Mouse (Mus musculus): ENCODE results near the gene Exosc5. TPM values are rescaled to one million over a fixed set of nuclear protein-coding genes. Genes with fewer than 3 reads are reported as not detected.

Exosc5 gene
- polyA plus RNA-seq, 1 experiment from 2014 or later: 40.4 TPM

DNA sequence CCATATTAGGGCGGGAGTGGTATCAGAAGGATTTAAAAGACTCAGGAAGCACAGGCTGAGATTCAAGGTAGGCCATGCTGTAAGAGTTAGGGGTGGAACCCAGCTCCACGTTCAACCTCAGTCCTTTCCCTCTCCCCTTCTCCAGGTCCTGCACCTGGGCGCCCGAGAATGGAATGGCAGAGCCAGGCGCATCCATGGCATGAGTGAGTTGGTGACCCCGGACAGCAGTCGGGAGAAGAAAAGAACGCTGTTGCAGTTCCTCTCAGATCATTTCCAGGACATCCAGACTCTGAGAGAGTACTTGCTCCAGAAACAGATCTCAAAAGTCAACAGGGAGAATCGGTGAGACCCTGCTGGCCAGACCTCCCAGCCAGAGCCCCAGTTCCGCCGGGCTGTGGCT lies 38.2 kb upstream of the Exosc5 start:
- peaks cover 49% of the 10 kb centered on the region for H3K36me3 ChIP-seq
- no peak overlapping the region for H3K9ac ChIP-seq
- no peak for ATAC-seq (ENCODE audit: extremely low read depth, insufficient number of reproducible peaks, low FRiP score, low TSS enrichment)
- no peak overlapping the region for H3K4me2 ChIP-seq
- WGBS: 86% methylated on average over 11 of the region's 11 CpGs
- H3K27me3 ChIP-seq (replicated peaks): 0 out of 2 replicates have a peak, but pooled peaks cover 10% of the 10 kb centered on the region
- H3K4me1 ChIP-seq: peaks cover 33% of the 10 kb centered on the region
- H3K27ac ChIP-seq (replicated peaks): no peak overlapping the region
- H3K4me3 ChIP-seq: no peak overlapping the region
- no peaks in the 10 kb centered on the region for H3K9me3 ChIP-seq

DNA sequence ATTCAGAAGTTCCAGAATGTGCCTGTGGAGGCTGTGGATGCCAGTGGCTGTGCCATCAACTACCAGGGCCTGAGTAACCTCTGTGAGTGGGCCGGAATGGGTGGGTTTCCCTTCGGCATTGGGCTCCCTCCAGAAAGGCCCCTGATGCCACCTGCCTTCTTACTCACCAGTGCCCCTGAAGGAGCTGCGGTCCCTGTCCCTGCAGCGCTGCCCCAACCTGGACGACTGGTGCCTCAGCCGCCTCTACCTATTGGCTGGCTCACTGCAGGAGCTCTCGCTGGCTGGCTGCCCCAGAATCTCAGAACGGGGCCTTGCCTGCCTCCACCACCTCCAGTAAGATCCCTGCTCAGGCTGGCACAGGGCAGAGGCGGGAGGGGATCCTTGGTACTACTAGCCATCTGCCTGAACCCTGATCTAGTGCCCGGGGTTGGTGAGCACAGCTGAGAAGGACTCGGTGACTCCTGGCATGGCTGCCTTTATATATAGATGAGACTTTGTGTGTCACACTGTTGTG lies 35.0 kb upstream of the Exosc5 start:
- peaks cover 50% of the 10 kb centered on the region for H3K36me3 ChIP-seq
- H3K4me3 ChIP-seq: no peak overlapping the region
- 0 out of 2 replicates have a peak, but pooled peaks cover 7% of the 10 kb centered on the region for H3K27me3 ChIP-seq (replicated peaks)
- ATAC-seq (ENCODE audit: extremely low read depth, insufficient number of reproducible peaks, low FRiP score, low TSS enrichment): no peak
- peaks cover 60% of the 10 kb centered on the region for H3K4me1 ChIP-seq
- H3K27ac ChIP-seq (replicated peaks): peak overlapping the region; percentile 61; the same call in 1 of the 2 replicates
- 76% methylated on average over 11 of the region's 11 CpGs for WGBS
- H3K9me3 ChIP-seq: no peaks in the 10 kb centered on the region
- no peak overlapping the region for H3K4me2 ChIP-seq
- H3K9ac ChIP-seq: no peak overlapping the region

DNA sequence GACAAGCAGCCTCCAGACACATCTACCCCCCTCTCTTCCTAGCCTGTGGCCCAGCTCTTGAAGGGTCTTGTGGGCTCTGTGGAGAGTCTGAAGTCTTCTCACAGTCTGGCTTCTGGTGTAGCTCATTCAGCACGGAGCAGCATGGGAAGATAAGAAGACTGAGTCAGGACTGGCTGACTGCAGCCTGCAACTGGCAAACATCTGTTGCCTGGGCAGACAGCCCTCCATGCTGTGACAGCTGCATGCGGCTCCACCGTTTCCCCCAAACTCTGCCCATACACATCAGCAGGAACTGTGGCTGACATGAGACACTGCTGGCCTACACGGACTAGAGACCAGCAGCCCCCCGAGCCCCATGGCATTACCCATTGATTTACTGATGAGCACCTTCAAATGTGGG lies 34.1 kb upstream of the Exosc5 start:
- 44% methylated on average over 5 of the region's 5 CpGs for WGBS
- Histone ChIP-seq H3K4me1 (peaks cover 58% of the 10 kb centered on the region), H3K27me3 (replicated peaks) (0 out of 2 replicates have a peak, but pooled peaks cover 8% of the 10 kb centered on the region), H3K4me2 (no peak overlapping the region), H3K4me3 (no peak overlapping the region), H3K27ac (replicated peaks) (peak overlapping the region; percentile 61), H3K9ac (no peak overlapping the region), H3K9me3 (no peaks in the 10 kb centered on the region), H3K36me3 (peaks cover 56% of the 10 kb centered on the region)
- ATAC-seq (ENCODE audit: extremely low read depth, insufficient number of reproducible peaks, low FRiP score, low TSS enrichment): no peak

DNA sequence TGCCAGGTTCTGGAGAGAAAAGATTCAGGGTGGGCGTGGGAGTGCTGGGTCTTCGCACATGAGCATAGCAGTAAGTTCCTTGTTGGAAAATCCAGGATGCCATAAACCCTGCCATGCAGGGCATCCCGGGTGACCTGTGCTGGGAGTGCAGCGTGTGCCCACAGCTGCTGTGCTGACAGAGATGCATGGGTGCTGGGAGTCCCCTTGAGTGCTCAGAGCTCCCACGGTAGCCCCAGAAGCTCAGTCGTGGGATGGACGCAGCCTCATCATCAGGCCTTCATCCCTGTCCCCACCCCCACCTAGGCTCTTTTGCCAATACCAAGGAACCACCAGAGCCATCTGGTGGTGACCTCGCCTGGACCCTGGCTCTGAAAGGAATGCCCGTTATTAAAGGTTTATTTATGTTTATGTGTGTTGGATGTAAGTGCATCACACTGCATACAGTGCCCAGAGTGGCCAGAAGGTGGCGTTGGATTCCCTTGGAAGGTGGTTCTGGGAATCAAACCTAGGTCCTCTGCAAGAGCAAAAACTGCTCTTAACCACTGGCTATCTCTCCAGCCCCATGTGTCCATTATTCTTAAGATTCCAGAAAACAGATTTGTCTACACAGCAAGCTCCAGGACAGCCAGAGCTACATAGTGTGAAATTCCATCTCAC lies 33.2 kb upstream of the Exosc5 start:
- 74% methylated on average over 10 of the region's 10 CpGs for whole genome bisulfite sequencing
- no peak overlapping the region for H3K4me3 ChIP-seq
- H3K36me3 ChIP-seq: peaks cover 64% of the 10 kb centered on the region

DNA sequence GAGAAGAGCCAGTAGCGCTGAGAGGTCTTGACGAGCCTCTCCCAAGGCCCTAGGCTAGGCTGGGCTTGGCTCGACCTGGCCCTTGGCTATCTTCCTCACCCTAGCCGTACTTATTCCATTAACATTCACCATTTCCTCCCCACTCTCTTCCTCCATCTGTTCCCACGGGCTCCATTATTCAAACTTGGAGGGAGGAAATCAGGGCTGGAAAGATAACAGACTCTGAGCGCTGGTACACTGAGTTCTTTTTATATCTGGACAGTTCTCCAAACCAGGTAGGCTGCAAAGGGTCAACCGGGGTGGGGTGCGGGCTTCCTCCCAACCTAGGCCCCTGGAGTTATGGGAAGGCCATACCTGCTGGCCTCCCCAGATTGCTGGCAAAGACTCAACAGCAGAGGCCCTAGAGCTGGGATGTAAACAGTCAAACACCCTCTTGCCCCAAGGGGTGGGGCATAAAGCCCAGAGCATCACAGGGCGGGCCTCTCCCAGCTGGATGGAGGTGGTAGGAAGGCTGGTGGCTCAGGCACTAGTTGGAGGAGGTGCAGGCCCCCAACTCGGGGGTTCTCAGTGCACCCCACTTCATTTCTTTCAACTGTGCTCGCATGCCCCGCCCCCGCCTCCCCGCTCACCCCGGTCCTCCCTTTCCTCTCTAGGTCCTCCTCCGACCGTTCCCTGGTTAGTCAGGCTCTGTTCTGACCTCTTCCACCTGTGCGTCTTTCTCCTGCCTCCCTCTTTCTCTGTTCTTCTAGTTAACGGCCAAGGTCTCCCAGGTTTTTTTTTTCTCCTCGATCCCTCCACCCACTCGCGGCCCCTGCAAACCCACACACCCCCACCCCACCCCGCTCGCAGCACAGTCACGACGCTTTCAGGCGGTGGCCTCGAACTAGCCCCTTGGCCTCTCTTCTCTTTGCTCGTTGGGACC lies 32.2 kb upstream of the Exosc5 start, which contains the start of gene B3gnt8:
TSS of gene B3gnt8 (plus strand) at position 146 of the 922 bp plus-strand sequence.
- peak within 1 kb of the TSS; percentile 81 for H3K9ac ChIP-seq
- 0 out of 2 replicates have a peak, but pooled peaks cover 8% of the 10 kb centered on the region for H3K27me3 ChIP-seq (replicated peaks)
- ATAC-seq (ENCODE audit: extremely low read depth, insufficient number of reproducible peaks, low FRiP score, low TSS enrichment): no peak; the same call in 1 of the 2 replicates
- H3K4me2 ChIP-seq: peak within 1 kb of the TSS; percentile 81
- peaks cover 64% of the 10 kb centered on the region for H3K36me3 ChIP-seq
- H3K4me1 ChIP-seq: peaks cover 55% of the 10 kb centered on the region
- peak within 1 kb of the TSS; percentile 80 for H3K27ac ChIP-seq (replicated peaks)
- no peaks in the 10 kb centered on the region for H3K9me3 ChIP-seq
- 10% methylated on average over 29 of the region's 29 CpGs for WGBS
- peak within 1 kb of the TSS; percentile 55 for H3K4me3 ChIP-seq

More for the DNA sequence above, 33.2 kb upstream of the Exosc5 start:
- ATAC-seq (ENCODE audit: extremely low read depth, insufficient number of reproducible peaks, low FRiP score, low TSS enrichment): no peak
- H3K4me2 ChIP-seq: no peak overlapping the region
- no peaks in the 10 kb centered on the region for H3K9me3 ChIP-seq
- peaks cover 55% of the 10 kb centered on the region for H3K4me1 ChIP-seq
- H3K27ac ChIP-seq (replicated peaks): peak overlapping the region; percentile 80
- H3K27me3 ChIP-seq (replicated peaks): 0 out of 2 replicates have a peak, but pooled peaks cover 8% of the 10 kb centered on the region
- H3K9ac ChIP-seq: no peak overlapping the region

DNA sequence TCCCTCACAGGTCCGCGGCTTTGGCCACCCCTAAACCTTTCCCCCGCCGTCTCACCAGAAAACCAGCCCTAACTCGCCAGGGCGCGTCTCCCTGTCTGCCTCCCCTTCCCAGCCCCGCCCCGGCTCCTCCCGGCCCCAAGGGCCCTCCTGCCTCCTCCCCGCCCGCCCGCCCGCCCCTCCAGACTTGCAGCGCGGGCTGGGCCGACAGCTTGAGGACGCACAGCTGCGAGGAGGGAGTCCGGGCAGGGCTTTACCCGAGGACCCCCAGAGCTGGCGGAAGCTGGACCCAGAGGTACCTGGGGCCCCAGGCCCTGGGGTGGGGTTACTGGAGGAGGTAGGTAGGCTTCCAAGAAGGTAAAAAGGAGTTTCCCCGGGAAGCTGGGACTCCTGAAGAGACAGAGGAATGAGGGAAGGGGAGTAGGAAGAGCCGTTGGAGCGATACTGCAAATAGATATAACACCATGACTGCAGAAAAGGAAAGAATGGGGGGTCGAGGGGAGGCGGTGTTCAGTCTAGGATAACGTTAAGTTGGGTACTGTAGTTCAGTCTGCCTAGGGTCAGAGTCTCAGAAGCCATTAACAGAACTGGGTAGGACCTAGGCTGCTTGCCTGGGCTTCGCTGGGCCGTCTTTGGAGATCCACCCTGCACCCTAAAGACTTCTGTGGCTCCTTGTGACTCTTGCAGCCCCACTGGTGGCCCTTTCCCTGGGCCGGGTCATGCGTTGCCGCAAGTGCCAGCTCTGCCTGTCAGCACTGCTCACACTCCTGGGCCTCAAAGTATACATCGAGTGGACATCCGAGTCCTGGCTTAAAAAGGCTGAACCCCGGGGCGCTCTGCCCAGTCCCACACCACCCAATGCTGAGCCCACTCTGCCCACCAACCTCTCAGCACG lies 31.3 kb upstream of the Exosc5 start:
- WGBS: 12% methylated on average over 38 of the region's 38 CpGs

DNA sequence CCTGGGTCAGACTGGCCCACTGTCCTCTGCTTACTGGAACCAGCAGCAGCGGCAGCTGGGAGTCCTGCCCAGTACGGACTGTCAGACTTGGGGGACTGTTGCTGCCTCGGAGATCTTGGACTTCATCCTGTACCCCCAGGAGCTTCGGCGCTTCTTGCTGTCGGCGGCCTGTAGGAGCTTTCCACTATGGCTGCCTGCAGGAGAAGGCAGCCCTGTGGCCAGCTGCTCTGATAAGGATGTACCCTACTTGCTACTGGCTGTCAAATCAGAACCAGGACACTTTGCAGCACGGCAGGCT lies 30.7 kb upstream of the Exosc5 start:
- Histone ChIP-seq H3K27ac (replicated peaks) (no peak overlapping the region), H3K4me2 (peak overlapping the region; percentile 81), H3K4me3 (peak overlapping the region; percentile 55), H3K27me3 (replicated peaks) (0 out of 2 replicates have a peak, but pooled peaks cover 8% of the 10 kb centered on the region), H3K9ac (peak overlapping the region; percentile 81), H3K4me1 (peaks cover 55% of the 10 kb centered on the region), H3K36me3 (peaks cover 65% of the 10 kb centered on the region), H3K9me3 (no peaks in the 10 kb centered on the region)
- WGBS: 35% methylated on average over 8 of the region's 8 CpGs
- ATAC-seq (ENCODE audit: extremely low read depth, insufficient number of reproducible peaks, low FRiP score, low TSS enrichment): no peak

More for the DNA sequence above, 31.3 kb upstream of the Exosc5 start:
- Histone ChIP-seq H3K4me3 (peak overlapping the region; percentile 55), H3K9me3 (no peaks in the 10 kb centered on the region), H3K36me3 (peaks cover 64% of the 10 kb centered on the region), H3K27me3 (replicated peaks) (0 out of 2 replicates have a peak, but pooled peaks cover 8% of the 10 kb centered on the region), H3K27ac (replicated peaks) (peak overlapping the region; percentile 80), H3K4me1 (peaks cover 55% of the 10 kb centered on the region), H3K9ac (peak overlapping the region; percentile 81), H3K4me2 (peak overlapping the region; percentile 81)
- peak; percentile 52; the same call in 1 of the 2 replicates for ATAC-seq (ENCODE audit: extremely low read depth, insufficient number of reproducible peaks, low FRiP score, low TSS enrichment)

DNA sequence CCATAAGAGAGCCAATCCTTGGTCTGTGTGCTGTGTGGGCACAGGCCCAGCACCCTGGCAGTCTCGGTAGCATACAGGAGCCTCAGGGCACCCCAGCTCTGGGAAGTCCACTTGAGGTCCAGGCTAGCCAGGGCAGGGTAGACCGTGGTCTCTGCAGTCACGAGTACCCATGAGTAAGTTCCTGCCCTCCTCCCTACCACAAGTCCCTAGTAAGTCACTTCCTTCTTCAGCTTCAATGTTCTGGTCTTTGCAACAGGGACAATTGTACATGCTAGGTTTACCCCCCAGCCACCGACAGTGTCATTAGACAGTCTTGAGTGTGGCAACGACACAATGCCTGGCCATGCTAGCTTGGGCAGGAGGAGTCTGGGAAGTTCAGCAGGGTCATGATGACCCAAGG lies 26.3 kb upstream of the Exosc5 start:
- whole genome bisulfite sequencing: 79% methylated on average over 5 of the region's 5 CpGs
- H3K4me2 ChIP-seq: no peak overlapping the region
- ATAC-seq (ENCODE audit: extremely low read depth, insufficient number of reproducible peaks, low FRiP score, low TSS enrichment): no peak

DNA sequence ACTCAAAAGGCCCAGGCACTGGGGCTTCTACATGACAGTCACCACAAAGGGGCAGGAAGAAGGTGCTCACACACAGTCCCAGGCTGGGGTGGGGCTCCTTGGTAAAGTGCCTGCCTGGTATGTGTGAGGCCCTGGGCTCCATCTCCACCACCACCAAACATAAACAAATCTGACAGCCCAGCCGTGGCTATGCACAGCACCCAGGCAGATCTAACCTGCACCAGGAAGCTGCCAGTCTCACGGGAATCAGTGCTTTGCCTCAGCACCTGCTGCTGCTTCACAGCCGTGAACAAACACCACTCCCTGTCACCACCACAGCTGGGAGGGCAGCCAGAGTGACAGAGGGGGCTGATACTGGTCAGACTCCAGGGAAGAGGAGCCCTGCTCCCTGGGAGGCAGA lies 22.6 kb upstream of the Exosc5 start:
- Histone ChIP-seq H3K9me3 (no peaks in the 10 kb centered on the region), H3K27ac (replicated peaks) (no peak overlapping the region), H3K27me3 (replicated peaks) (no peaks in the 10 kb centered on the region), H3K4me3 (no peak overlapping the region), H3K4me2 (no peak overlapping the region), H3K4me1 (peaks cover 15% of the 10 kb centered on the region), H3K36me3 (peaks cover 51% of the 10 kb centered on the region), H3K9ac (no peak overlapping the region; the same call in 1 of the 2 replicates)
- no peak for ATAC-seq (ENCODE audit: extremely low read depth, insufficient number of reproducible peaks, low FRiP score, low TSS enrichment)
- 14% methylated on average over 3 of the region's 3 CpGs for WGBS

More for the DNA sequence above, 26.3 kb upstream of the Exosc5 start:
- no peak overlapping the region for H3K4me3 ChIP-seq
- H3K9me3 ChIP-seq: no peaks in the 10 kb centered on the region
- no peak overlapping the region for H3K27ac ChIP-seq (replicated peaks)
- no peak overlapping the region for H3K9ac ChIP-seq
- H3K4me1 ChIP-seq: peaks cover 22% of the 10 kb centered on the region
- H3K36me3 ChIP-seq: peaks cover 59% of the 10 kb centered on the region
- H3K27me3 ChIP-seq (replicated peaks): 0 out of 2 replicates have a peak, but pooled peaks cover 8% of the 10 kb centered on the region

DNA sequence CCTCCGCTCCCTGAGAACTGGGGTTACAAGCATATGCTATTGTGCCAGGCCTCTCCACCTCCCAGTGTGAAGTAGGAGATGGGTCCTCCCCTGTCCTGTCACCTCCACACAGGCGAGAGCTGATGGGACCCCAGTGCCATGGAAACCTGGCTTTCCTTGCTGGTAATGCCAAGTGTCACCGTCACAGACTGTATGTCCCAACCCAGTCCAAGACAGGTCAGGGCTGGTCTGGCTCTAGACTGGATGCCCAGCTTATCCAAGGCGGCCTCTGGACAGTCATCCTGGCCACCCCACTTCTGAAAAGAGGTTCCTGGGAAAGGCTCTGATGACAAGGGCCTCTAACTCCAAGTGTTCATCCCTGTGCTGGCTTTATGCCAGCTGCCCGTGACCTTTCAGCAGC lies 21.9 kb upstream of the Exosc5 start:
- H3K27me3 ChIP-seq (replicated peaks): no peaks in the 10 kb centered on the region
- no peak overlapping the region for H3K4me3 ChIP-seq
- WGBS: 72% methylated on average over 5 of the region's 5 CpGs
- H3K9me3 ChIP-seq: no peaks in the 10 kb centered on the region
- no peak overlapping the region for H3K9ac ChIP-seq
- H3K36me3 ChIP-seq: peaks cover 46% of the 10 kb centered on the region
- no peak for ATAC-seq (ENCODE audit: extremely low read depth, insufficient number of reproducible peaks, low FRiP score, low TSS enrichment)
- H3K4me1 ChIP-seq: peaks cover 15% of the 10 kb centered on the region
- H3K27ac ChIP-seq (replicated peaks): no peak overlapping the region
- H3K4me2 ChIP-seq: no peak overlapping the region

Measured in heart, embryonic 13.5 days (tissue).